Mouse (Mus musculus) limb, embryonic 13.5 days (tissue): Measurements from ENCODE around the gene Jdp2. TPM values are rescaled to one million over a fixed set of nuclear protein-coding genes. Genes with fewer than 3 reads are reported as not detected.

Source experiments
- ATAC-seq: fragments of 200-750 bp; cut with Nextera tagmentation; 2 replicates; pipeline ENCODE4 v1.8.0; 2017; ENCODE audit warnings: low read depth, moderate number of reproducible peaks, moderate TSS enrichment; ENCODE audit not compliant: low FRiP score
- H3K27ac ChIP-seq: fragments of 300-500 bp; sonication (generic); 2 replicates; pipeline ENCODE4 v1.5.1; 2015; ENCODE audit warnings: inconsistent platforms, mild to moderate bottlenecking, moderate library complexity
- H3K27me3 ChIP-seq: fragments of 300-500 bp; sonication (generic); 2 replicates; pipeline ENCODE4 v1.6.1; 2015; ENCODE audit warnings: mild to moderate bottlenecking, inconsistent platforms
- H3K36me3 ChIP-seq: fragments of 300-500 bp; sonication (generic); 2 replicates; pipeline ENCODE4 v1.6.1; 2015; ENCODE audit warnings: inconsistent platforms, mild to moderate bottlenecking, moderate library complexity
- H3K4me1 ChIP-seq: fragments of 300-500 bp; sonication (generic); 2 replicates; pipeline ENCODE4 v1.6.1; 2015; ENCODE audit warnings: inconsistent platforms
- H3K4me2 ChIP-seq: fragments of 300-500 bp; sonication (generic); replicated peaks from 2 replicates; pipeline ENCODE4 v1.6.1; 2015; ENCODE audit warnings: inconsistent platforms, mild to moderate bottlenecking, moderate library complexity
- H3K4me3 ChIP-seq: fragments of 300-500 bp; sonication (generic); 2 replicates; pipeline ENCODE4 v1.5.1; 2015; ENCODE audit warnings: moderate library complexity, mild to moderate bottlenecking, inconsistent platforms
- H3K9ac ChIP-seq: fragments of 300-500 bp; sonication (generic); 2 replicates; pipeline ENCODE4 v1.6.1; 2015; ENCODE audit warnings: mild to moderate bottlenecking, inconsistent platforms
- H3K9me3 ChIP-seq: fragments of 300-500 bp; sonication (generic); 2 replicates; pipeline ENCODE4 v1.6.1; 2016; ENCODE audit warnings: inconsistent platforms
- WGBS: fragments of 180-500 bp; shearing (Covaris S2); methylation state at CpG from one replicate; pipeline ENCODE4 v1.1.7; 2015; 5-methylcytosine and 5-hydroxymethylcytosine counted together
- polyA plus RNA-seq: library from polyadenylated mRNA; unstranded; fragments of >200 nt; fragmentation: Nextera tagmentation; extraction: Ambion mirVana; gene quantifications from 2 replicates; pipeline ENCODE4 v1.2.1, GENCODE M21; 2015

The Jdp2 gene
- polyA plus RNA-seq: 0.89 and 1.2 TPM in 2 replicates

- Histone ChIP-seq H3K4me1 (peaks cover 43% of the 10 kb centered on the region), H3K27me3 (peaks cover 20% of the 10 kb centered on the region), H3K4me3 (peak within 1 kb of the TSS; percentile 90), H3K9ac (peak within 1 kb of the TSS; percentile 93), H3K27ac (peak within 1 kb of the TSS; percentile 81), H3K4me2 (peak within 1 kb of the TSS; percentile 81), H3K9me3 (no peaks in the 10 kb centered on the region), H3K36me3 (no peaks in the 10 kb centered on the region; the same call in 1 of the 2 replicates)
- peak; percentile 89 for ATAC-seq
- under 1% methylated on average over 75 of the region's 90 CpGs for WGBS
Observed at GRCm38 (mm10) chr12:85598611-85599477, at the start of gene Jdp2. Gene Jdp2, plus strand, starts transcription at chr12:85599027.

- Histone ChIP-seq H3K4me1 (peaks cover 50% of the 10 kb centered on the region), H3K9me3 (no peaks in the 10 kb centered on the region), H3K4me2 (no peak overlapping the region), H3K27me3 (no peaks in the 10 kb centered on the region), H3K27ac (0 out of 2 replicates have a peak overlapping the region, but pooled peaks have one; percentile 80), H3K9ac (no peak overlapping the region), H3K36me3 (no peaks in the 10 kb centered on the region), H3K4me3 (no peak overlapping the region)
- 93% methylated on average over 8 of the region's 8 CpGs for WGBS
- ATAC-seq: no peak
Observed at GRCm38 (mm10) chr12:85549661-85550060, 49.2 kb upstream of the Jdp2 start.

- ATAC-seq: no peak
- H3K4me1 ChIP-seq: peaks cover 44% of the 10 kb centered on the region
- 92% methylated on average over 4 of the region's 4 CpGs for WGBS
- no peak overlapping the region for H3K9ac ChIP-seq
- H3K27me3 ChIP-seq: no peaks in the 10 kb centered on the region
- H3K36me3 ChIP-seq: no peaks in the 10 kb centered on the region
- H3K27ac ChIP-seq: no peak overlapping the region
- H3K9me3 ChIP-seq: no peaks in the 10 kb centered on the region
- no peak overlapping the region for H3K4me2 ChIP-seq
- H3K4me3 ChIP-seq: no peak overlapping the region
Observed at GRCm38 (mm10) chr12:85550435-85550834, 48.4 kb upstream of the Jdp2 start.

- 0 out of 2 replicates have a peak, but pooled peaks cover 5% of the 10 kb centered on the region for H3K4me1 ChIP-seq
- H3K27ac ChIP-seq: no peak overlapping the region
- H3K27me3 ChIP-seq: no peaks in the 10 kb centered on the region
- no peak overlapping the region for H3K9ac ChIP-seq
- no peaks in the 10 kb centered on the region for H3K9me3 ChIP-seq
- no peak overlapping the region for H3K4me2 ChIP-seq
- no peaks in the 10 kb centered on the region for H3K36me3 ChIP-seq
- H3K4me3 ChIP-seq: no peak overlapping the region
- no peak for ATAC-seq
- 80% methylated on average over 10 of the region's 10 CpGs for WGBS
Observed at GRCm38 (mm10) chr12:85559299-85559698, 39.5 kb upstream of the Jdp2 start.

- 65% methylated on average over 2 of the region's 2 CpGs for WGBS
- no peak overlapping the region for H3K4me2 ChIP-seq
- peaks cover 18% of the 10 kb centered on the region for H3K4me1 ChIP-seq
- no peak for ATAC-seq
- no peaks in the 10 kb centered on the region for H3K36me3 ChIP-seq
- no peaks in the 10 kb centered on the region for H3K27me3 ChIP-seq
- H3K9me3 ChIP-seq: no peaks in the 10 kb centered on the region
- H3K4me3 ChIP-seq: no peak overlapping the region
- H3K27ac ChIP-seq: no peak overlapping the region
- no peak overlapping the region for H3K9ac ChIP-seq
Observed at GRCm38 (mm10) chr12:85565441-85565840, 33.4 kb upstream of the Jdp2 start.

- H3K36me3 ChIP-seq: no peaks in the 10 kb centered on the region
- H3K4me1 ChIP-seq: peaks cover 32% of the 10 kb centered on the region
- H3K27ac ChIP-seq: no peak overlapping the region
- WGBS: 81% methylated on average over 3 of the region's 3 CpGs
- no peaks in the 10 kb centered on the region for H3K27me3 ChIP-seq
- no peak overlapping the region for H3K4me2 ChIP-seq
- ATAC-seq: no peak
- no peak overlapping the region for H3K4me3 ChIP-seq
- H3K9me3 ChIP-seq: no peaks in the 10 kb centered on the region
- no peak overlapping the region for H3K9ac ChIP-seq
Observed at GRCm38 (mm10) chr12:85568298-85568697, 30.5 kb upstream of the Jdp2 start.

- Histone ChIP-seq H3K27me3 (no peaks in the 10 kb centered on the region), H3K9me3 (no peaks in the 10 kb centered on the region), H3K36me3 (no peaks in the 10 kb centered on the region), H3K4me2 (no peak overlapping the region), H3K4me3 (no peak overlapping the region), H3K4me1 (peaks cover 29% of the 10 kb centered on the region), H3K9ac (no peak overlapping the region), H3K27ac (no peak overlapping the region)
- 67% methylated on average over 12 of the region's 12 CpGs for WGBS
- ATAC-seq: no peak
Observed at GRCm38 (mm10) chr12:85569393-85570157, 29.3 kb upstream of the Jdp2 start.

GRCm38 (mm10) chr12:85570158-85570540, 28.7 kb upstream of the Jdp2 start:
- Histone ChIP-seq H3K27ac (no peak overlapping the region), H3K4me1 (peaks cover 26% of the 10 kb centered on the region)
- 80% methylated on average over 1 of the region's 1 CpGs for WGBS

GRCm38 (mm10) chr12:85571312-85571711, 27.5 kb upstream of the Jdp2 start:
- Histone ChIP-seq H3K27ac (no peak overlapping the region), H3K4me3 (no peak overlapping the region), H3K4me1 (peaks cover 35% of the 10 kb centered on the region), H3K36me3 (no peaks in the 10 kb centered on the region), H3K9me3 (no peaks in the 10 kb centered on the region), H3K27me3 (no peaks in the 10 kb centered on the region), H3K4me2 (peak overlapping the region; percentile 47; the same call in 1 of the 2 replicates), H3K9ac (no peak overlapping the region)
- WGBS: 59% methylated on average over 11 of the region's 11 CpGs
- ATAC-seq: 0 out of 2 replicates have a peak, but pooled peaks have one; percentile 59

More at GRCm38 (mm10) chr12:85570158-85570540, 28.7 kb upstream of the Jdp2 start:
- no peaks in the 10 kb centered on the region for H3K9me3 ChIP-seq
- ATAC-seq: no peak
- H3K27me3 ChIP-seq: no peaks in the 10 kb centered on the region
- H3K4me2 ChIP-seq: no peak overlapping the region
- no peaks in the 10 kb centered on the region for H3K36me3 ChIP-seq
- H3K4me3 ChIP-seq: no peak overlapping the region
- H3K9ac ChIP-seq: no peak overlapping the region

GRCm38 (mm10) chr12:85572047-85572475, 26.8 kb upstream of the Jdp2 start:
- Histone ChIP-seq H3K4me1 (peaks cover 40% of the 10 kb centered on the region), H3K9me3 (no peaks in the 10 kb centered on the region), H3K36me3 (no peaks in the 10 kb centered on the region), H3K4me3 (0 out of 2 replicates have a peak overlapping the region, but pooled peaks have one; percentile 11), H3K9ac (no peak overlapping the region), H3K27me3 (no peaks in the 10 kb centered on the region), H3K4me2 (peak overlapping the region; percentile 47), H3K27ac (no peak overlapping the region)
- peak; percentile 70; the same call in 1 of the 2 replicates for ATAC-seq
- WGBS: 28% methylated on average over 10 of the region's 10 CpGs

- Histone ChIP-seq H3K4me2 (no peak overlapping the region), H3K27ac (no peak overlapping the region), H3K27me3 (no peaks in the 10 kb centered on the region), H3K4me1 (peaks cover 32% of the 10 kb centered on the region), H3K36me3 (no peaks in the 10 kb centered on the region), H3K9me3 (no peaks in the 10 kb centered on the region), H3K4me3 (no peak overlapping the region), H3K9ac (no peak overlapping the region)
- no peak for ATAC-seq
- WGBS: 80% methylated on average over 6 of the region's 6 CpGs
Observed at GRCm38 (mm10) chr12:85574806-85575495, 23.9 kb upstream of the Jdp2 start.
